Mouse (Mus musculus) right cerebral cortex, postnatal 36 days (tissue): Measurements from ENCODE around the gene Mpzl2.

Source experiments
- DNase-seq, 2 experiments: peaks; one replicate each; pipeline ENCODE4 v3.0.0; 2022; ENCODE audit warnings: low spot score in 2 of 2, mixed read lengths in 1 of 2

Gene Mpzl2

DNA sequence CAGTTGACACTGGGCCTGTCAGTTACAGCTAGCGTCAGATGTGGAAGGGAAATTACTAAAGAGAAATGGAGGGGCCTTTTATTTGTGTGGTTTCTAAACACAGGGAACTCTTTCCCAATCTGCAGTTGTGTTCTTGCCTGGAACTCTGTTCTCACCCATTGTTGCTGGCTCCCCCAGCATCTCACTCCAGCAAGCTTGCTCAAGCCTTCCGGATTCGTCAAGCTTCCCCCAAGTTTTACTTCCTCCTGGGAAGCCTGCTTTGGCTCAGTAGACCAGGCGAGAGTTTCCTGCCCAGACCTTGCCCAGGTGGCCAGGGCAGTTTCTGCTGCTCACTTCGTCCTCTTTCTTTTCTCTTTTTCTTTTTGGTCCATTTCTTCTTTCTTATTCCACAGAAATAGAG is 45.0 kb downstream of the Mpzl2 start:
- no peak for DNase-seq

DNA sequence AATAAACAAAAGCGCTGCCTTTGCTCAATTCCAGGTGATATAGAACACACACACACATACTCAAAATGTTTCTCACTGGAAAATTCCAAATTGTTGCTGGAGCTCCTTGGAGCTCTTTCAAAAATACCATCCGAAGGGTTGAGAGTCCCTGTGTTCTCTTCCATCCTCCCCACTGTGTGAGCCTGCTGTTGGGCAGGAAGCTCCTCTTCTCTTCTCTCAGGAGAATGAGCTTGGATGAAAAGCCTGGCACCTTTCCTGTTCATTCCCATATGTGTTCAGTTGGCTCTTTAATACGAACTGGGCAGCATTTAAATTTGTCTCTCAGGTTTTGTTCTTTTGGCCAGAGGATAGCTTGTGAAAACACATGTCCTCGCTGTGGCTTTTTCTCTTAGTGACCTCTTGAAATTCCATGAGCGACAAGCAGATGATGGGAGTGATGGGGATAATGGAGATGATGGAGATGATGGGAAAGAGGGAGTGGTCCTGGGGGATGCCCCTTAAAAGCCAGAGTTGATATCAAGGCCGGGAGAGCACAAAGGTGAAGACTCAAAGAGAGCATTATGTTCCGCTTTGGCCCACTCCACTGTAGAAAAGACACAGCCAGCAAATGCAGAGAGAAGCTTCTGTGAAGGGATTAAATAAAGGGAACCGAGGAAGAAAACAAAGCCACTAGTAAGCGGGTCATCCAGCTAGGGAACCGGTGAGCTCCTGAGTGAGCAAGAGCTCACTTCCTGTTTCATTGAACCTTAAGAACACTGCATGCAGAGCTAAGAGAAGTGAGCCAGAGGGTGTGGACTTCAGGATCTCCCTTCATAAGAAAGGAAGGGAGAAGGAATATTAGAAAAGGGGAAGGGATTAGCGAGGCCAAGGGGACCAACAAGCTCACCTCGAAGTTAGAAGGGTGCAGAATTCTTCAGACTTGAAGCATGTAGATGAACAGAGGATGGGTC is 46.4 kb downstream of the Mpzl2 start:
- DNase-seq: no peak

GRCm38 (mm10) chr9:45088040-45088439 is 48.4 kb downstream of the Mpzl2 start:
- no peak for DNase-seq

GRCm38 (mm10) chr9:45090811-45091210 is 51.2 kb downstream of the Mpzl2 start:
- DNase-seq: no peak

DNA sequence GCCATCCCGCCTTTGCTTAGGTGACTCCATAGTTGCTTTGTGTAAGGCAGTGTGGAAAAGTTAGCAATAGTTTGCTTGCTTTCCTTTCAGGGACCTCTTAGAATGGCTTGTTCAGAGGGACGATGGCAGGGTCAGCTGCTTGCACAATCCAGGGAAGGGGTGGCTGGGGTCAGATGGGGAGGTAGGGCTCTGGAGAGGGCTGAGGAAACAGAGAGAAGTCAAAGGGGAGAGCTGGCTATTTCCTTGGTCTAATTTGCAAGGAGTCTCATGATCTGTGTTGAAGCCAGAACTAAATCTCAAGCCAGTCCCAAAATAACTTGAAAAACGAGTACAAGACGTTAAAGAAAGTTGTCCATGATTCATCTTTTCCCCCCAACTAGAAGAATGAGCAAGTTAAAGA is 53.0 kb downstream of the Mpzl2 start:
- no peak for DNase-seq

DNA sequence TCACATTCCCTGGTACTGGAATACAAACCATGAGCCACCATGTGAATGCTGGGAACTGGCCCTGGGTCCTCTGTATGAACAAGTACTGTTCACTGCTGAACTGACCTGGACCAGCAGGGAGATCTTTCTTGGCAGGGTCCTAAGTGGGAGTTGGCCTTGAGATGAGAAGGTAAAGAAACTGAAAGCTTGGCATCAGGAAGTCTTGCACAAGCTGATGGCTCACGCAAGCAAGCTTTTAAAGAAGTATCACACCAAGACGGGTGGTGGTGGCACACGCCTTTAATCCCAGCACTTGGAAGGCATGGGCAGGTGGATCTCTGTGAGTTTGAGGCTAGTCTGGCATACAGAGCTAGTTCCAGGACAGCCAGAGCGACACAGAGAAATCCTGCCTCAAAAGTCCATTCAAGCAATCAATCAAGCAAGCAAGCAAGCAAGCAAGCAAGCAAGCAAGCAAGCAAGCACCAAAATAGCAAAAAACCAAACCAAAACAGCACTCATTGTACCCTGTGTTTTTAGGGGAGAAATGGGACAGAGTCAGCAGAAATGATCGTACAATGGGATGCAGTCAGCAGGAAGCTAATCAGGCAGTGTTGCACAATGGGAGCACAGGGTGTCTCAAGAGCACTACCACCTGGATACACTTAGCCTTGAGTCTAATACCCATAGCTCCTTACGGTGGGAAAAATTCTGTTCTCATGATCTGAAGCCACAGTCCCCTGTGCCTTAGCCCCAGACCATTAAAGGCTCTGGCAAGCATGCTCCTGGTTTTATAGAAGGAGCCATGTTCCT is 55.7 kb downstream of the Mpzl2 start:
- DNase-seq: no peak

DNA sequence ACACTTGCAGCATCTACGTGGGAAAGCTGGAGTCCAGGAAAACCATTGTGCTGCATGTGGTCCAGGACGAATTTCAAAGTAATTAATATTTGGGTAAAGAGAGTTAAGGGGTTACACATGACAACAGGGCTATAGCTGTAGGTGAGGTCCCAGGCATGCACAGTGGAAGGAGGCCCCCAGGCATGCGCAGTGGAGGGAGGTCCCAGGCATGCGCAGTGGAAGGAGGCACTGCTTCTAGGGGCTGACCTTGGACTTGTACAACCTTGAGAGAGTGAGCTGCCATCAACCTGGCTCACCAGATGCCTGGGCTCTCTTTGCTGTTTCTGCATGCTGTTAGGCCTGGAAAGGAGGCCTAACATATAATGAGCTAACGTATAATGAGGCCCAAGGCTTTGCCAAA is 58.3 kb downstream of the Mpzl2 start:
- no peak for DNase-seq

DNA sequence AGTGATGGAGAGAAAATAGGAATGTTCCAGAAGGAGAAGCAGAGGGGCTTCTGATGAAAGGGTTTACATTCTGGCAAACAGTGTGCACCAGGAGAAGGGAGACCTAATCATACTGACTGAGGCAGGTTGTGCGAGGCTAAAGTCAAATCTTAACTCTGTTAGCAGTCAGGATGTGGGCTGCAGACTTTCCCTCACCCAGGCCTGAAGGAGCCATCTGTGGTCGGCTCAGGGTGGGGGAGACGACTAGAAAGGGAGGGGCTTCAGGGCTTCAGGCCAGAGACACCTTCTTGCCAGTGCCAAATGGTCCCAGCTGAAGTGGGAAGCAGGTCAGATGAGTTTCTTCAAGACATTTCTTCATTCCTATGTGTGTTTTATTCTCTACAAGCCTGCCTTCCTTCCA is 58.8 kb downstream of the Mpzl2 start:
- no peak for DNase-seq

DNA sequence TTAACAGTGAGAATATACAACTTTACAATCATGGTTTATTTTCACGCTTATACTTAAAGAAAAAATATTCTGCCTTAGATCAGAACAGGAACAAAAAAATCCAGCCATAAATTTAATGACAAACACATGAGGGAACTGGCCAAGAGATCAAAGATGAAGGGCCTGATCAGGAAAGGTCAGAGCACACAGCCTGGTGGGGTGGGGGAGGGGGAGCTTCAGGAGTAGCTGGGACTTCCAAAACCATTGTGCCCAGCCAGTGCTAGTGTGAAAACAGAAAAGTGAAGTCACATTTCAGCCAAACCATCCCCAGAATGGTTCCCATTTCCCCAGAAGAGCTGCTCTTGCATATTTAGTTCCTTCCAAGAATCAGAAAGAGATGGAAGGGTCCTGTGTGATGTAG is 62.9 kb downstream of the Mpzl2 start:
- no peak for DNase-seq

- no peak for DNase-seq
Measured at GRCm38 (mm10) chr9:45103211-45103979, 63.8 kb downstream of the Mpzl2 start.
